Mouse (Mus musculus) CH12.LX (cell line): ENCODE measurements around the gene Neb.

Experiments
- CTCF ChIP-seq, 2 experiments: IDR thresholded peaks in 1 of 2; conservative IDR thresholded peaks in 1 of 2; 2 replicates each; pipeline ENCODE4 v1.5.1; 2011 to 2012; ENCODE audit warnings: low read depth in 2 of 2, low read length in 2 of 2, improper control_type of control experiment in 1 of 2, inconsistent platforms in 1 of 2, mild to moderate bottlenecking in 1 of 2, moderate library complexity in 1 of 2
- MAX ChIP-seq: IDR thresholded peaks from 2 replicates; pipeline ENCODE4 v1.6.1; 2011; ENCODE audit warnings: low read length, improper control_type of control experiment
- POLR2A ChIP-seq: IDR thresholded peaks from 2 replicates; pipeline ENCODE4 v1.6.1; 2011; ENCODE audit warnings: low read depth, mild to moderate bottlenecking, improper control_type of control experiment, low read length

GRCm38 (mm10) chr2:52320175-52320574 is 58.1 kb downstream of the Neb start:
- TF ChIP-seq CTCF (conservative IDR thresholded peaks at IDR 0.05 in 1 of 2, IDR thresholded peaks at IDR 0.05 in 1 of 2; ENCODE audit: low read depth in 2 of 2, low read length in 2 of 2) = no peak
- no peak for TF ChIP-seq MAX
- TF ChIP-seq POLR2A = no peak
